Mouse (Mus musculus): ENCODE results near the gene Pakap.

Pakap gene

GRCm38 (mm10) chr4:57842472-57843305, 274.7 kb downstream of the Pakap start:
- no peak for DNase-seq (ENCODE audit: low spot score)

GRCm38 (mm10) chr4:57845031-57845431, 277.1 kb downstream of the Pakap start:
- DNase-seq (ENCODE audit: low spot score): no peak

- no peak for DNase-seq (ENCODE audit: low spot score)
Observed at GRCm38 (mm10) chr4:57845541-57846210, 277.7 kb downstream of the Pakap start.

- DNase-seq (ENCODE audit: low spot score): no peak
Observed at GRCm38 (mm10) chr4:57846381-57846990, 278.5 kb downstream of the Pakap start.

GRCm38 (mm10) chr4:57846991-57847422, 279.0 kb downstream of the Pakap start:
- no peak for DNase-seq (ENCODE audit: low spot score)

- no peak for DNase-seq (ENCODE audit: low spot score)
Observed at GRCm38 (mm10) chr4:57847676-57848075, 279.7 kb downstream of the Pakap start.

GRCm38 (mm10) chr4:57849465-57849864, 281.5 kb downstream of the Pakap start:
- no peak for DNase-seq (ENCODE audit: low spot score)

- DNase-seq (ENCODE audit: low spot score): no peak
Observed at GRCm38 (mm10) chr4:57851731-57852130, 283.8 kb downstream of the Pakap start.

GRCm38 (mm10) chr4:57852461-57853040, 284.6 kb downstream of the Pakap start:
- DNase-seq (ENCODE audit: low spot score): no peak

- DNase-seq (ENCODE audit: low spot score): no peak
Observed at GRCm38 (mm10) chr4:57854181-57854580, 286.2 kb downstream of the Pakap start.

- DNase-seq (ENCODE audit: low spot score): no peak
Observed at GRCm38 (mm10) chr4:57855281-57855941, 287.4 kb downstream of the Pakap start.

GRCm38 (mm10) chr4:57856673-57857072, 288.7 kb downstream of the Pakap start:
- DNase-seq (ENCODE audit: low spot score): no peak

- DNase-seq (ENCODE audit: low spot score): no peak
Observed at GRCm38 (mm10) chr4:57860204-57860611, 292.2 kb downstream of the Pakap start.

- DNase-seq (ENCODE audit: low spot score): no peak
Observed at GRCm38 (mm10) chr4:57861166-57861565, 293.2 kb downstream of the Pakap start.

GRCm38 (mm10) chr4:57861856-57862255, 293.9 kb downstream of the Pakap start:
- no peak for DNase-seq (ENCODE audit: low spot score)

GRCm38 (mm10) chr4:57862269-57862986, 294.4 kb downstream of the Pakap start:
- no peak for DNase-seq (ENCODE audit: low spot score)

- DNase-seq (ENCODE audit: low spot score): no peak
Observed at GRCm38 (mm10) chr4:57866088-57866487, 298.1 kb downstream of the Pakap start.

GRCm38 (mm10) chr4:57866990-57867389, 299.0 kb downstream of the Pakap start:
- DNase-seq (ENCODE audit: low spot score): no peak

- no peak for DNase-seq (ENCODE audit: low spot score)
Observed at GRCm38 (mm10) chr4:57867454-57867853, 299.5 kb downstream of the Pakap start.

GRCm38 (mm10) chr4:57879137-57879536, 311.2 kb downstream of the Pakap start:
- DNase-seq (ENCODE audit: low spot score): no peak

- DNase-seq (ENCODE audit: low spot score): peak; percentile 45
Observed at GRCm38 (mm10) chr4:57879804-57880357, 311.9 kb downstream of the Pakap start.

Data from c-Kit-positive CD71-positive TER-119-positive erythroid progenitor cells, embryonic 14.5 days (primary cell).